Mouse (Mus musculus): ENCODE measurements around the gene Prom1.

Gene Prom1

GRCm38 (mm10) chr5:43971156-43971555 lies 130.7 kb downstream of the Prom1 start:
- DNase-seq: no peak

- DNase-seq: no peak
These were observed 131.3 kb downstream of the Prom1 start for GRCm38 (mm10) chr5:43970532-43970931.

DNA sequence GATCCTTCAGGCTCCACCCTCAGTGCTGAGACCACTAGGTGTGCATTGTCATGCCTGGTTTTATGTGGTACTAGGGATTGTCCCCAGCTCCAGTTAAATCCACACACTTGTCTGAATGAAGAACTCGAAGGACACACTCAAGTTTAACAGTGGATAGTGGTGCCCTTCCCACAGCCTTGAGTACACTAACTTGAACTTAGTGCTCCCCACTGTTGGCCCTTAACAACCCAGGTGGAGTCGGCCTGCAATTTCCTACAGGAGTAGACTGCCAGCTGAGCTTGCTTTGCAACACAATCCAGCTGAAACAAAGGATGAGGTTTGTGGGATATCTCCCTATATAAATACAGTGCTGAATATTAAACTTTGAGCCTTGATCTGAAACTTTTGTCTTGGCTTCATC lies 133.2 kb downstream of the Prom1 start:
- no peak for DNase-seq

GRCm38 (mm10) chr5:43961056-43961455 lies 140.8 kb downstream of the Prom1 start:
- DNase-seq: no peak

DNA sequence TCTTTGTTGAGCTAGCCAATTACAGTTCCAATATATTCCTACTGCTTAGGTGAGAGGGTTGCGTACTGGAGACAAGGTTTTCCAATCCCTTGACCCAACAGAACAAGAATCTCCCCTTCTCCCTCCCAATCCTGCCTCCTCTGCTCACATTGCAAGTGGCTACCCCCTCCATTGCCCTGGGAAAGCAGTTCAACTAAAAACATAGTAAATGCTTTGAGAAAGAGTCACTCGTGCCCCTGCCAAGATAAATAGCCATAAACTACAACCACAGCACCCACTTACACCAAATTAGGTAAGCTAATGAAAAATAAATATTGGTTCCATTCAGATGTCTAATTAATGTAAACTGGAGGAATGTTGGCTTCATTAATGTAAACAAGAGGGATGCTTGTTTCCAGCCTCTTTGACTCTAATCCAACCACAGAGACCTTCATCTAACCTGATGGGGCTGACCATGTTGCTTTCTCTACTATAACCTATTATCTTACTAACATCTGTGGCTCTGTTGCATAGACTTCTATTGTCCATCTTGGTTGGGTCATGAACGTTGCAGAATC lies 141.9 kb downstream of the Prom1 start:
- DNase-seq: no peak

GRCm38 (mm10) chr5:43953241-43953640 lies 148.6 kb downstream of the Prom1 start:
- no peak for DNase-seq

DNA sequence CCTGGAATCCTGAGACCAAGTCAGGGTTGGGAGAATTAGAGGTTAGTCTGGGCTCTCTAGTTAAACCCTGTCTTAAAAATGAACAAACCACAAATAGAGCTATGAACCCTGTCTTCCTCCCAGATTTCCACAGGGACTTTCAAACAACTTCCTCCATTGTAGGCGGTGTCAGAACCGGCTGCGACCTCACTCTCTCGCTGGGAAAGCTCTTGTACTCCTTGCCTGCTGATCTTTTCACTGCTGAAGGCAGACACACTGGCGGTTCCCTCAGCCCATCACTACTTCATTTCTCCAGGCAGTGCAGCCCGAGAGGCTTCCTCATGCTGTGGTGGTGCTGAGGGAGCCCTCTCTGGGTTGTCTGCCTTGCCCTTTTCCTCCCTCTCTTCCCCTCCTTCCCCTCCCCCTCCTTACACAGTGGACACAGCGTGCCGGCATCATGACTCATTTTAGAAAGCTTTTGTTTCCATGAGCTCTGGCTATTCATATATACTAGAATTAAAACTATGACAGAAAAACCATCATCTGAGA lies 153.0 kb downstream of the Prom1 start:
- peak; percentile 7 for DNase-seq

GRCm38 (mm10) chr5:43948111-43948743 lies 153.6 kb downstream of the Prom1 start:
- peak; percentile 10 for DNase-seq

DNA sequence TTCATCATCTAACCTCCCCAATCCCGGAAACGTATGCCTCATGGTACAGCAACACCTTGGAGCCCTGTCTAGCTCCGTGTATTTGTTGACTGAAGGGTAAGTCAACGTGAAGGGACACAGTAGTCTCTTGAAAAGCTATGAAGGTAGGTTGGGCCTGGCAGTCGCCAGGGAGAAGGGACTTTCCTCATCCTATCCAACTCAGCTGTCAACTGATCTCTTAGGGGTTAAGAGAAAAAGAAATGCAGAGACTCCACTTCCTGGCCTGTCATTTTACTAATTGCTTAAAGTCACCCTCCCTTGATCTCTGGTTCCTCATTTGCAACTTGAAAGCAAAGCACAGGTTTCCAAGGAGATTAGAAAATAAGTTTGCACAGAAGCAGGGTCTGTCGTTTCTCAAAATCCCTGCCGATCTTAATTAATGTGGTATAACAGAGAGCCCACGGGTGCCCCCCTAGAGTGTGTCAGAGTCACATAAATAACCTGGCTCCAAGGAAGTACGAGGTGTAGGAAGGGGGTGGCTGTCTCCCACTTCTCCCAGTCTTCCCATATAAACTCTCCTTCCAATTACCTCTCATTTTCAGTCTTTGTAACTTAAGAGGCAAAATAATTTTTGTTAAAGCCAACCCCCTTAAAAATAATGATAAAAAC lies 154.4 kb downstream of the Prom1 start:
- DNase-seq: no peak
